Mouse (Mus musculus) liver, postnatal 0 days (tissue): ENCODE results near the gene Npy1r.

Source experiments
- CTCF ChIP-seq: sonication (generic); IDR thresholded peaks from 2 replicates; pipeline ENCODE4 v1.5.1; 2016; ENCODE audit warnings: antibody characterized with exemption, low read depth
- EP300 ChIP-seq: IDR thresholded peaks from 2 replicates; pipeline ENCODE4 v1.6.1; 2016; ENCODE audit warnings: antibody characterized with exemption, low read depth, mild to moderate bottlenecking

DNA sequence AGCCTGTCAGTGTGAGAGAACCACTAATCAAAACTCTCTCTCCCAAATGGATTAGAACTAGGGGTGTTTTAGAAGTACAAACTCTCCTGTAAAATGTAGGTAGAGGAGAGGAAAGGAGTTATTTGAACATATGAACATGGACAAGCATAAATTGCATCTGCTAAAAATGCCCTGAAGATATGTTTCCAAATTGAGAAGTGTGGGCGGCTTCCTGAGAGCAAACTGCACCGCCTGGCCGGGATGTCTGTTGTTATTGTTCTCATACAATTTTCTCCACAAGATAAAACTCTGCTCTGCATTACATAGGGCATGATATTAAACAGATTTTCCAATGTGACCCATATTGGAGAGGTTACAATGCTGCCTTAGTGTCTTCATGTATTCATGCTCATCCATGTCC lies 48.6 kb downstream of the Npy1r start:
- TF ChIP-seq CTCF (no peak), EP300 (no peak)
